Mouse (Mus musculus): ENCODE data around the gene Klc2. TPM values are rescaled to one million over a fixed set of nuclear protein-coding genes. Genes with fewer than 3 reads are reported as not detected.

Klc2 gene
- polyA plus RNA-seq, 1 experiment from 2014 or later, result 43.5 TPM

- Histone ChIP-seq H3K4me3 (ENCODE audit: low read depth, low read length) (no peak overlapping the region), H3K9ac (ENCODE audit: low read length) (0 out of 2 replicates have a peak overlapping the region, but pooled peaks have one; percentile 20), H3K36me3 (ENCODE audit: control insufficient read depth, insufficient read depth, low read length) (no peaks in the 10 kb centered on the region), H3K4me2 (ENCODE audit: low read depth) (no peak overlapping the region), H3K9me3 (ENCODE audit: control insufficient read depth, low read length) (no peaks in the 10 kb centered on the region), H3K27me3 (ENCODE audit: control insufficient read depth, insufficient read depth, low read length) (peaks cover 7% of the 10 kb centered on the region), H3K27ac (ENCODE audit: low read depth, low read length) (no peak overlapping the region), H3K4me1 (ENCODE audit: control insufficient read depth, insufficient read depth, low read length) (0 out of 2 replicates have a peak, but pooled peaks cover 12% of the 10 kb centered on the region)
- DNase-seq (ENCODE audit: low spot score) (peak; percentile 7), ATAC-seq (ENCODE audit: insufficient read depth, low FRiP score, low TSS enrichment) (no peak)
- 21% methylated on average over 16 of the region's 16 CpGs for whole genome bisulfite sequencing
Observed at GRCm38 (mm10) chr19:5057876-5058775, 60.2 kb downstream of the Klc2 start.

Other genes starting within 250 kb of the Klc2 start
- 5.9 and 6.5 TPM in 2 replicates for gene Actn3, start 240.7 kb downstream of the Klc2 start, polyA plus RNA-seq (2014; fragmentation: Nextera tagmentation; extraction: Ambion mirVana)
- gene Zdhhc24, start 239.9 kb downstream of the Klc2 start, polyA plus RNA-seq (2014; fragmentation: Nextera tagmentation; extraction: Ambion mirVana), result 12.1 and 14.1 TPM in 2 replicates
- gene Bbs1, start 211.9 kb downstream of the Klc2 start, polyA plus RNA-seq (2014; fragmentation: Nextera tagmentation; extraction: Ambion mirVana), result 4.8 and 7.9 TPM in 2 replicates
- 164 and 171 TPM in 2 replicates for gene Dpp3, start 190.3 kb downstream of the Klc2 start, polyA plus RNA-seq (2014; fragmentation: Nextera tagmentation; extraction: Ambion mirVana)
- 3.4 and 3.5 TPM in 2 replicates for gene Peli3, start 175.4 kb downstream of the Klc2 start, polyA plus RNA-seq (2014; fragmentation: Nextera tagmentation; extraction: Ambion mirVana)
- gene Mrpl11, start 156.4 kb downstream of the Klc2 start, polyA plus RNA-seq (2014; fragmentation: Nextera tagmentation; extraction: Ambion mirVana), result 143 and 150 TPM in 2 replicates
- 0.12 TPM in 1 of 2 replicates, not detected in the other for gene Npas4, start 128.2 kb downstream of the Klc2 start, polyA plus RNA-seq (2014; fragmentation: Nextera tagmentation; extraction: Ambion mirVana)
- gene Slc29a2, start 94.7 kb downstream of the Klc2 start, polyA plus RNA-seq (2014; fragmentation: Nextera tagmentation; extraction: Ambion mirVana), result 3.9 and 6.2 TPM in 2 replicates
- gene B4gat1, start 79.7 kb downstream of the Klc2 start, polyA plus RNA-seq (2014; fragmentation: Nextera tagmentation; extraction: Ambion mirVana), result 37.9 and 39.8 TPM in 2 replicates
- gene AC124502.3, start 79.7 kb downstream of the Klc2 start, polyA plus RNA-seq (2014; fragmentation: Nextera tagmentation; extraction: Ambion mirVana), result 1.2 and 2.8 TPM in 2 replicates
- gene Brms1, start 77.2 kb downstream of the Klc2 start, polyA plus RNA-seq (2014; fragmentation: Nextera tagmentation; extraction: Ambion mirVana), result 65.5 and 78.9 TPM in 2 replicates
- gene Rin1, start 68.1 kb downstream of the Klc2 start, polyA plus RNA-seq (2014; fragmentation: Nextera tagmentation; extraction: Ambion mirVana), result 1.1 and 2.3 TPM in 2 replicates
- gene Cd248, start 50.5 kb downstream of the Klc2 start, polyA plus RNA-seq (2014; fragmentation: Nextera tagmentation; extraction: Ambion mirVana), result 30.1 and 34.7 TPM in 2 replicates
- 1.8 and 2.0 TPM in 2 replicates for gene Tmem151a, start 33.0 kb downstream of the Klc2 start, polyA plus RNA-seq (2014; fragmentation: Nextera tagmentation; extraction: Ambion mirVana)
- gene Yif1a, start 30.0 kb downstream of the Klc2 start, polyA plus RNA-seq (2014; fragmentation: Nextera tagmentation; extraction: Ambion mirVana), result 80.4 and 88.0 TPM in 2 replicates
- gene Cnih2, start 20.0 kb downstream of the Klc2 start, polyA plus RNA-seq (2014; fragmentation: Nextera tagmentation; extraction: Ambion mirVana), result 110 and 127 TPM in 2 replicates
- gene Rab1b, start 11.5 kb downstream of the Klc2 start, polyA plus RNA-seq (2014; fragmentation: Nextera tagmentation; extraction: Ambion mirVana), result 250 and 266 TPM in 2 replicates
- 29.8 and 30.5 TPM in 2 replicates for gene Pacs1, start 154.6 kb upstream of the Klc2 start, polyA plus RNA-seq (2014; fragmentation: Nextera tagmentation; extraction: Ambion mirVana)
- 405 and 416 TPM in 2 replicates for gene Sf3b2, start 176.9 kb upstream of the Klc2 start, polyA plus RNA-seq (2014; fragmentation: Nextera tagmentation; extraction: Ambion mirVana)
- 16.2 and 17.8 TPM in 2 replicates for gene Gal3st3, start 179.8 kb upstream of the Klc2 start, polyA plus RNA-seq (2014; fragmentation: Nextera tagmentation; extraction: Ambion mirVana)
- gene Catsper1, start 217.2 kb upstream of the Klc2 start, polyA plus RNA-seq (2014; fragmentation: Nextera tagmentation; extraction: Ambion mirVana), result not detected in 2 replicates
- 1.8 and 1.9 TPM in 2 replicates for gene Cst6, start 231.0 kb upstream of the Klc2 start, polyA plus RNA-seq (2014; fragmentation: Nextera tagmentation; extraction: Ambion mirVana)
- 71.5 and 77.3 TPM in 2 replicates for gene Eif1ad, start 248.2 kb upstream of the Klc2 start, polyA plus RNA-seq (2014; fragmentation: Nextera tagmentation; extraction: Ambion mirVana)
- gene Banf1, start 248.6 kb upstream of the Klc2 start, polyA plus RNA-seq (2014; fragmentation: Nextera tagmentation; extraction: Ambion mirVana), result 440 and 442 TPM in 2 replicates

Data from neural tube, embryonic 11.5 days (tissue).